Mouse (Mus musculus): ENCODE measurements around the gene Akr1b8.
A peak's percentile ranks its signal among the peaks of the same experiment; 100 is the strongest.
"Not testable (repeated sequence)": the region's sequence is repeated elsewhere in the genome, so short reads cannot be mapped to it uniquely, and the experiment has no call there.

The Akr1b8 gene

GRCm38 (mm10) chr6:34350037-34350699 lies 3.8 kb upstream of the Akr1b8 start:
- DNase-seq (ENCODE audit: low read depth), result no peak

- DNase-seq (ENCODE audit: low read depth), result not testable (repeated sequence)
Observed at GRCm38 (mm10) chr6:34351481-34351880, 2.4 kb upstream of the Akr1b8 start.

GRCm38 (mm10) chr6:34352401-34352800 lies 1.5 kb upstream of the Akr1b8 start:
- no peak for DNase-seq (ENCODE audit: low read depth)

GRCm38 (mm10) chr6:34354354-34355348 lies 732 bp downstream of the Akr1b8 start:
- DNase-seq (ENCODE audit: low read depth), result no peak

GRCm38 (mm10) chr6:34355349-34355747 lies 1.4 kb downstream of the Akr1b8 start:
- DNase-seq (ENCODE audit: low read depth), result no peak

GRCm38 (mm10) chr6:34355841-34356240 lies 1.9 kb downstream of the Akr1b8 start:
- no peak for DNase-seq (ENCODE audit: low read depth)

GRCm38 (mm10) chr6:34364217-34365136 lies 10.6 kb downstream of the Akr1b8 start:
- DNase-seq (ENCODE audit: low read depth), result peak; percentile 56

GRCm38 (mm10) chr6:34367998-34368397 lies 14.1 kb downstream of the Akr1b8 start:
- DNase-seq (ENCODE audit: low read depth), result no peak

GRCm38 (mm10) chr6:34370081-34370480 lies 16.2 kb downstream of the Akr1b8 start:
- no peak for DNase-seq (ENCODE audit: low read depth)

GRCm38 (mm10) chr6:34371700-34372351 lies 17.9 kb downstream of the Akr1b8 start:
- peak; percentile 91 for DNase-seq (ENCODE audit: low read depth)

GRCm38 (mm10) chr6:34373841-34374240 lies 19.9 kb downstream of the Akr1b8 start:
- DNase-seq (ENCODE audit: low read depth), result no peak

GRCm38 (mm10) chr6:34375888-34376287 lies 22.0 kb downstream of the Akr1b8 start:
- not testable (repeated sequence) for DNase-seq (ENCODE audit: low read depth)

- no peak for DNase-seq (ENCODE audit: low read depth)
Observed at GRCm38 (mm10) chr6:34383401-34383800, 29.5 kb downstream of the Akr1b8 start.

GRCm38 (mm10) chr6:34384110-34384661 lies 30.3 kb downstream of the Akr1b8 start, which contains the start of gene Akr1b10:
Akr1b10 (plus strand) TSS chr6:34384218.
- DNase-seq (ENCODE audit: low read depth), result peak; percentile 67

- DNase-seq (ENCODE audit: low read depth), result peak; percentile 32
Observed at GRCm38 (mm10) chr6:34384701-34385370, 30.9 kb downstream of the Akr1b8 start.

GRCm38 (mm10) chr6:34388420-34389156 lies 34.7 kb downstream of the Akr1b8 start:
- no peak for DNase-seq (ENCODE audit: low read depth)

- DNase-seq (ENCODE audit: low read depth), result no peak
Observed at GRCm38 (mm10) chr6:34395897-34396296, 42.0 kb downstream of the Akr1b8 start.

- no peak for DNase-seq (ENCODE audit: low read depth)
Observed at GRCm38 (mm10) chr6:34398431-34398830, 44.5 kb downstream of the Akr1b8 start.

- no peak for DNase-seq (ENCODE audit: low read depth)
Observed at GRCm38 (mm10) chr6:34399606-34400220, 45.8 kb downstream of the Akr1b8 start.
